Mouse (Mus musculus) cortical plate, adult 2 months (tissue): ENCODE results near the gene Gm13283.

ENCODE experiments used
- CTCF ChIP-seq: fragments of 200-500 bp; IDR thresholded peaks from 2 replicates; pipeline ENCODE4 v1.5.1; 2011; ENCODE audit warnings: mild to moderate bottlenecking, control low read depth, low read length; ENCODE audit not compliant: insufficient read depth; ENCODE audit errors: extremely low read depth
- POLR2A ChIP-seq: fragments of 200-500 bp; IDR thresholded peaks from 2 replicates; pipeline ENCODE4 v1.6.1; 2011; ENCODE audit warnings: mild to moderate bottlenecking, low read length, control low read depth; ENCODE audit not compliant: insufficient read depth; ENCODE audit errors: extremely low read depth

DNA sequence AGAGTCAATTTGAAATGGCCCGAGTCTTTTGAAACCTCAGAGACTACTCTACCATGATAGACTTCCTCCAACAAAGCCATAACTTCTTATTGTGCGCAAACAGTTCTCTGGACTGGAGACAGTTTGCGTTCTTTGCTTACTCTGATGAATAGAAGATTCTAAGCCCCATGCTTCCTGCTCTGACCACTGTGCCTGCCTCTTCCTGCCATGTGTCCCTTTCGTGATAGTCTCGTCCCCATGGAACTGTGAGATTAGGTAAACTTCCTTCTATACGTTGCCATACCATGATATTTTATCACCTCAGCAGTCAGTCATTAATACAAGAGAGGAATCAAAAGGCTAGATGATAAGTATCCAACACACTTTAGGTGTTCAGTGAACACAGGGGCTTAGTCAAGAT lies 33.2 kb upstream of the Gm13283 start:
- TF ChIP-seq CTCF (no peak), POLR2A (no peak)
